In the genomic region with DNA sequence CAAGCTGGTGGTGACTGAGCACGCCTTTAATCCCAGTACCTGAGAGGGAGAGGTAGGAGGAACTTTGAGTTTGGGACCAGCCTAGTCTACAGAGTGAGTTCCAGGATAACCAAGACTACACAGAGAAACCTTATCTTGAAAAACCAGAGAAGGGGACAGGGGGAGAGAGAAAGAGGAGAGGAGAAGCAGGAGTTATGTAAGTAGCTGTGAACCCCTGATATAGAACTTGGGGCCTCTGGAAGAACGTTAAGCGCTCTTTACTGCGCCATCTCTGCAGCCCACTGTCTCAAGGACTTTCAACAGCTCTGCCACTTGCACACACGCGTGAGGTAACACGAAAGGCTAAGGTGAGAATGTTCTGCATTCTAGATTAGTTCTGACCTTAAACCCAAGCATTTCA, we compare ENCODE assay signal across 30 mouse cellular contexts. TPM values are rescaled to one million over a fixed set of nuclear protein-coding genes. Genes with fewer than 3 reads are reported as not detected.
DNase-seq lines count a peak whose midpoint lies in the region; ATAC-seq lines count a peak whose summit lies in the region.
"Had no signal": no experiment of that assay in that cellular context is flagged by ENCODE, and none has a peak within 500 bp of the region (broad histone marks: within the 10 kb centered on the region; RNA-seq: fewer than 3 reads in every experiment).

No protein-coding gene starts in this region.

- H3K27me3 ChIP-seq in heart, embryonic 10.5 days (ENCODE audit: insufficient read depth, poor library complexity, severe bottlenecking), result no peaks in the 10 kb centered on the region
- H3K27me3 ChIP-seq in liver, embryonic 13.5 days, result no peaks in the 10 kb centered on the region
- no peaks in the 10 kb centered on the region for H3K27me3 ChIP-seq in forebrain, embryonic 10.5 days (ENCODE audit: poor library complexity, severe bottlenecking)
- H3K27me3 ChIP-seq: forebrain, embryonic 15.5 days; intestine, embryonic 15.5 days; limb, embryonic 12.5 days had no signal

- H3K9me3 ChIP-seq in heart, embryonic 10.5 days, result no peaks in the 10 kb centered on the region
- no peaks in the 10 kb centered on the region for H3K9me3 ChIP-seq in liver, embryonic 13.5 days (replicated peaks)
- H3K9me3 ChIP-seq in forebrain, embryonic 10.5 days, result no peaks in the 10 kb centered on the region
- H3K9me3 ChIP-seq: forebrain, embryonic 15.5 days; hindbrain, embryonic 10.5 days; intestine, embryonic 15.5 days; limb, embryonic 12.5 days had no signal

- H3K4me2 ChIP-seq in liver, embryonic 13.5 days, result peak overlapping the region; percentile 47
- H3K4me2 ChIP-seq: forebrain, embryonic 15.5 days; intestine, embryonic 15.5 days; limb, embryonic 12.5 days; midbrain, embryonic 11.5 days had no signal

- peak overlapping the region; percentile 47 for H3K27ac ChIP-seq in heart, embryonic 10.5 days
- peak overlapping the region; percentile 87 for H3K27ac ChIP-seq in liver, embryonic 13.5 days
- H3K27ac ChIP-seq in forebrain, embryonic 10.5 days, result no peak overlapping the region
- H3K27ac ChIP-seq: forebrain, embryonic 15.5 days; heart, adult 2 months; hindbrain, embryonic 10.5 days; intestine, embryonic 15.5 days; limb, embryonic 12.5 days had no signal

- DNase-seq in heart, embryonic 10.5 days (ENCODE audit: low spot score), result peak; percentile 84
- no peak for DNase-seq in heart, postnatal 14 days
- DNase-seq in liver, embryonic 13.5 days, result peak; percentile 39
- no peak for DNase-seq in adrenal gland, adult 8-10 months
- DNase-seq in frontal cortex, adult 2 months (ENCODE audit: extremely low spot score in 1 of 2, low spot score in 1 of 2), result no peak
- no peak for DNase-seq in forebrain, embryonic 10.5 days (ENCODE audit: extremely low spot score, low spot score)
- DNase-seq: cerebellum, adult 18-20 months; cerebellum, postnatal 14 days; gastrocnemius, postnatal 25 days; heart, adult 2 months; kidney, adult 9 months; kidney, postnatal 14 days; layer of hippocampus, postnatal 36 days; lung, adult 2 months; lung, postnatal 14 days had no signal

- H3K4me1 ChIP-seq in heart, embryonic 10.5 days, result peaks cover 50% of the 10 kb centered on the region
- H3K4me1 ChIP-seq in liver, embryonic 13.5 days (replicated peaks), result peaks cover 65% of the 10 kb centered on the region
- peaks cover 13% of the 10 kb centered on the region for H3K4me1 ChIP-seq in forebrain, embryonic 10.5 days
- H3K4me1 ChIP-seq: forebrain, embryonic 15.5 days; intestine, embryonic 15.5 days had no signal

- peak; percentile 51 for ATAC-seq in erythroblast, adult 5-6 weeks (replicated peaks; ENCODE audit: low FRiP score, poor library complexity, severe bottlenecking)
- ATAC-seq in liver, embryonic 13.5 days (ENCODE audit: low read depth), result peak; percentile 92
- peak; percentile 80 for ATAC-seq in megakaryocyte-erythroid progenitor cell, adult 5-6 weeks (replicated peaks; ENCODE audit: low FRiP score, low TSS enrichment, poor library complexity, severe bottlenecking)
- ATAC-seq: forebrain, embryonic 15.5 days; hindbrain, embryonic 16.5 days; intestine, embryonic 15.5 days had no signal

- WGBS in heart, embryonic 10.5 days, result 72% methylated on average over 7 of the region's 7 CpGs
- WGBS in liver, embryonic 13.5 days (ENCODE audit: insufficient replicate concordance), result 24% methylated on average over 7 of the region's 7 CpGs
- WGBS in forebrain, embryonic 10.5 days, result 94% methylated on average over 7 of the region's 7 CpGs

- no peak overlapping the region for H3K4me3 ChIP-seq in heart, embryonic 10.5 days
- peak overlapping the region; percentile 3; the same call in 1 of the 2 replicates for H3K4me3 ChIP-seq in liver, embryonic 13.5 days (replicated peaks)
- no peak overlapping the region for H3K4me3 ChIP-seq in forebrain, embryonic 10.5 days
- H3K4me3 ChIP-seq: forebrain, embryonic 15.5 days; heart, adult 2 months; hindbrain, embryonic 10.5 days; intestine, embryonic 15.5 days; limb, embryonic 12.5 days had no signal

- intact Hi-C loops in heart, postnatal 14 days (cut with DNase I), result no loop called here

- H3K36me3 ChIP-seq in heart, embryonic 10.5 days, result peaks cover 30% of the 10 kb centered on the region
- peaks cover 71% of the 10 kb centered on the region for H3K36me3 ChIP-seq in liver, embryonic 13.5 days
- peaks cover 44% of the 10 kb centered on the region for H3K36me3 ChIP-seq in forebrain, embryonic 10.5 days (replicated peaks)

- peak overlapping the region; percentile 51 for H3K9ac ChIP-seq in liver, embryonic 13.5 days
- H3K9ac ChIP-seq: forebrain, embryonic 15.5 days; intestine, embryonic 15.5 days; limb, embryonic 12.5 days had no signal

RNA-seq across cellular contexts. Expression of gene Higd1c, which starts 27.3 kb away (rescaled TPM):
- not detected in 2 replicates for polyA plus RNA-seq in heart, embryonic 10.5 days (2016; fragmentation: Nextera tagmentation; extraction: Ambion mirVana)
- total RNA-seq in heart, postnatal 14 days (2021), result not detected
- not detected in 2 replicates for total RNA-seq in erythroblast, adult 5-6 weeks (2015; ENCODE audit: low replicate concordance)
- not detected in 2 replicates for total RNA-seq in erythroblast, adult 5-6 weeks (2017; ENCODE audit: low replicate concordance)
- polyA plus RNA-seq in liver, embryonic 13.5 days (2015; fragmentation: Nextera tagmentation; extraction: Ambion mirVana), result not detected in 2 replicates
- not detected in 2 replicates for total RNA-seq in megakaryocyte-erythroid progenitor cell, adult 5-6 weeks (2014; fragmentation: Nextera tagmentation)
- not detected in 2 replicates for total RNA-seq in megakaryocyte-erythroid progenitor cell, adult 5-6 weeks (2017)
- total RNA-seq in adrenal gland, adult 8-10 months (2022), result 1 to 10 TPM in 2 of 4 experiments, not detected in 2; 1.0 to 1.7 TPM
- polyA plus RNA-seq in frontal cortex, adult 2 months (2012; rRNA removed), result not detected in 2 replicates
- polyA plus RNA-seq in forebrain, embryonic 10.5 days (2016; fragmentation: Nextera tagmentation; extraction: Ambion mirVana), result not detected in 2 replicates
- total RNA-seq: gastrocnemius, postnatal 25 days; heart, adult 2 months; layer of hippocampus, adult 18-20 months; layer of hippocampus, postnatal 36 days; left cerebral cortex, postnatal 10 days; neutrophil, adult 5-6 weeks had no signal
- polyA plus RNA-seq: embryonic facial prominence, embryonic 11.5 days; forebrain, embryonic 15.5 days; heart, adult 2 months; heart, embryonic 16.5 days; hindbrain, embryonic 16.5 days; limb, embryonic 12.5 days; lung, adult 2 months; midbrain, embryonic 11.5 days; small intestine, adult 2 months; thymus, postnatal 0 days had no signal

RNA-seq across cellular contexts. Expression of gene Gm5475, which starts 30.3 kb away (rescaled TPM):
- not detected in 2 replicates for polyA plus RNA-seq in heart, embryonic 10.5 days (2016; fragmentation: Nextera tagmentation; extraction: Ambion mirVana)
- total RNA-seq in heart, postnatal 14 days (2021), result not detected
- not detected in 2 replicates for total RNA-seq in erythroblast, adult 5-6 weeks (2015; ENCODE audit: low replicate concordance)
- not detected in 2 replicates for total RNA-seq in erythroblast, adult 5-6 weeks (2017; ENCODE audit: low replicate concordance)
- polyA plus RNA-seq in liver, embryonic 13.5 days (2015; fragmentation: Nextera tagmentation; extraction: Ambion mirVana), result not detected in 2 replicates
- total RNA-seq in megakaryocyte-erythroid progenitor cell, adult 5-6 weeks (2014; fragmentation: Nextera tagmentation), result not detected in 2 replicates
- total RNA-seq in megakaryocyte-erythroid progenitor cell, adult 5-6 weeks (2017), result not detected in 2 replicates
- under 1 TPM; 0.09 to 0.28 (median 0.26) TPM for total RNA-seq in adrenal gland, adult 8-10 months (2022)
- polyA plus RNA-seq in frontal cortex, adult 2 months (2012; rRNA removed), result 0.06 TPM in 1 of 2 replicates, not detected in the other
- polyA plus RNA-seq in forebrain, embryonic 10.5 days (2016; fragmentation: Nextera tagmentation; extraction: Ambion mirVana), result 0.05 TPM in 1 of 2 replicates, not detected in the other
- total RNA-seq: gastrocnemius, postnatal 25 days; heart, adult 2 months; layer of hippocampus, adult 18-20 months; layer of hippocampus, postnatal 36 days; neutrophil, adult 5-6 weeks had no signal
- polyA plus RNA-seq: heart, adult 2 months; heart, embryonic 16.5 days; hindbrain, embryonic 10.5 days; lung, adult 2 months; midbrain, embryonic 11.5 days had no signal

RNA-seq across cellular contexts. Expression of gene Slc11a2, which starts 33.3 kb away (rescaled TPM):
- polyA plus RNA-seq in heart, embryonic 10.5 days (2016; fragmentation: Nextera tagmentation; extraction: Ambion mirVana), result 20.4 and 24.5 TPM in 2 replicates
- 10 to 100 TPM; 53.6 to 58.2 TPM for total RNA-seq in heart, postnatal 14 days (2021)
- 14.6 and 18.3 TPM in 2 replicates for total RNA-seq in erythroblast, adult 5-6 weeks (2015; ENCODE audit: low replicate concordance)
- total RNA-seq in erythroblast, adult 5-6 weeks (2017; ENCODE audit: low replicate concordance), result 20.1 and 23.8 TPM in 2 replicates
- polyA plus RNA-seq in liver, embryonic 13.5 days (2015; fragmentation: Nextera tagmentation; extraction: Ambion mirVana), result 46.8 and 57.1 TPM in 2 replicates
- total RNA-seq in megakaryocyte-erythroid progenitor cell, adult 5-6 weeks (2014; fragmentation: Nextera tagmentation), result 67.0 and 82.9 TPM in 2 replicates
- 29.2 and 32.5 TPM in 2 replicates for total RNA-seq in megakaryocyte-erythroid progenitor cell, adult 5-6 weeks (2017)
- 100 to 1,000 TPM; 110 to 151 (median 127) TPM for total RNA-seq in adrenal gland, adult 8-10 months (2022)
- 47.1 and 47.7 TPM in 2 replicates for polyA plus RNA-seq in frontal cortex, adult 2 months (2012; rRNA removed)
- 29.2 and 29.4 TPM in 2 replicates for polyA plus RNA-seq in forebrain, embryonic 10.5 days (2016; fragmentation: Nextera tagmentation; extraction: Ambion mirVana)

RNA-seq across cellular contexts. Expression of gene Mettl7a2, which starts 38.6 kb away (rescaled TPM):
- polyA plus RNA-seq in heart, embryonic 10.5 days (2016; fragmentation: Nextera tagmentation; extraction: Ambion mirVana), result not detected in 2 replicates
- 1 to 10 TPM in 1 of 2 experiments, under 1 TPM in 1; 0.68 to 1.1 TPM for total RNA-seq in heart, postnatal 14 days (2021)
- not detected in 2 replicates for total RNA-seq in erythroblast, adult 5-6 weeks (2015; ENCODE audit: low replicate concordance)
- 0.56 TPM in 1 of 2 replicates, not detected in the other for total RNA-seq in erythroblast, adult 5-6 weeks (2017; ENCODE audit: low replicate concordance)
- polyA plus RNA-seq in liver, embryonic 13.5 days (2015; fragmentation: Nextera tagmentation; extraction: Ambion mirVana), result not detected in 2 replicates
- total RNA-seq in megakaryocyte-erythroid progenitor cell, adult 5-6 weeks (2014; fragmentation: Nextera tagmentation), result not detected in 2 replicates
- not detected in 2 replicates for total RNA-seq in megakaryocyte-erythroid progenitor cell, adult 5-6 weeks (2017)
- 1 to 10 TPM; 1.5 to 3.3 (median 2.5) TPM for total RNA-seq in adrenal gland, adult 8-10 months (2022)
- polyA plus RNA-seq in frontal cortex, adult 2 months (2012; rRNA removed), result not detected in 2 replicates
- not detected in 2 replicates for polyA plus RNA-seq in forebrain, embryonic 10.5 days (2016; fragmentation: Nextera tagmentation; extraction: Ambion mirVana)
- total RNA-seq: neutrophil, adult 5-6 weeks had no signal
- polyA plus RNA-seq: embryonic facial prominence, embryonic 11.5 days; forebrain, embryonic 15.5 days; heart, adult 2 months; heart, embryonic 16.5 days; hindbrain, embryonic 10.5 days; hindbrain, embryonic 16.5 days; intestine, embryonic 15.5 days; limb, embryonic 12.5 days; lung, adult 2 months; midbrain, embryonic 11.5 days; small intestine, adult 2 months; thymus, postnatal 0 days had no signal

RNA-seq across cellular contexts. Expression of gene Methig1, which starts 38.6 kb away (rescaled TPM):
- polyA plus RNA-seq in heart, embryonic 10.5 days (2016; fragmentation: Nextera tagmentation; extraction: Ambion mirVana), result 0.33 TPM in 1 of 2 replicates, not detected in the other
- total RNA-seq in heart, postnatal 14 days (2021), result not detected
- not detected in 2 replicates for total RNA-seq in erythroblast, adult 5-6 weeks (2015; ENCODE audit: low replicate concordance)
- not detected in 2 replicates for total RNA-seq in erythroblast, adult 5-6 weeks (2017; ENCODE audit: low replicate concordance)
- polyA plus RNA-seq in liver, embryonic 13.5 days (2015; fragmentation: Nextera tagmentation; extraction: Ambion mirVana), result not detected in 2 replicates
- not detected in 2 replicates for total RNA-seq in megakaryocyte-erythroid progenitor cell, adult 5-6 weeks (2014; fragmentation: Nextera tagmentation)
- not detected in 2 replicates for total RNA-seq in megakaryocyte-erythroid progenitor cell, adult 5-6 weeks (2017)
- under 1 TPM; 0.41 to 0.98 (median 0.71) TPM for total RNA-seq in adrenal gland, adult 8-10 months (2022)
- 0.11 TPM in 1 of 2 replicates, not detected in the other for polyA plus RNA-seq in frontal cortex, adult 2 months (2012; rRNA removed)
- not detected in 2 replicates for polyA plus RNA-seq in forebrain, embryonic 10.5 days (2016; fragmentation: Nextera tagmentation; extraction: Ambion mirVana)
- total RNA-seq: gastrocnemius, postnatal 25 days; layer of hippocampus, adult 18-20 months; layer of hippocampus, postnatal 36 days; left cerebral cortex, postnatal 10 days; neutrophil, adult 5-6 weeks had no signal
- polyA plus RNA-seq: forebrain, embryonic 15.5 days; heart, adult 2 months; heart, embryonic 16.5 days; hindbrain, embryonic 16.5 days; lung, adult 2 months; midbrain, embryonic 11.5 days; small intestine, adult 2 months had no signal

Comparison
In these comparisons a context has a peak if more than half of its experiments do, and no peak if none do; other contexts are left out.
1. DNase-seq: peak in heart, embryonic 10.5 days (single experiment) and liver, embryonic 13.5 days (single experiment); none in heart, postnatal 14 days (0 of 2), adrenal gland, adult 8-10 months (single experiment), frontal cortex, adult 2 months (0 of 2) and forebrain, embryonic 10.5 days (single experiment).
2. Peak in every context shown above with its lines, with median percentiles within 50 percentile points of each other: ATAC-seq.